Comparison of ENCODE assay signal across 7 mouse cellular contexts in the genomic region with DNA sequence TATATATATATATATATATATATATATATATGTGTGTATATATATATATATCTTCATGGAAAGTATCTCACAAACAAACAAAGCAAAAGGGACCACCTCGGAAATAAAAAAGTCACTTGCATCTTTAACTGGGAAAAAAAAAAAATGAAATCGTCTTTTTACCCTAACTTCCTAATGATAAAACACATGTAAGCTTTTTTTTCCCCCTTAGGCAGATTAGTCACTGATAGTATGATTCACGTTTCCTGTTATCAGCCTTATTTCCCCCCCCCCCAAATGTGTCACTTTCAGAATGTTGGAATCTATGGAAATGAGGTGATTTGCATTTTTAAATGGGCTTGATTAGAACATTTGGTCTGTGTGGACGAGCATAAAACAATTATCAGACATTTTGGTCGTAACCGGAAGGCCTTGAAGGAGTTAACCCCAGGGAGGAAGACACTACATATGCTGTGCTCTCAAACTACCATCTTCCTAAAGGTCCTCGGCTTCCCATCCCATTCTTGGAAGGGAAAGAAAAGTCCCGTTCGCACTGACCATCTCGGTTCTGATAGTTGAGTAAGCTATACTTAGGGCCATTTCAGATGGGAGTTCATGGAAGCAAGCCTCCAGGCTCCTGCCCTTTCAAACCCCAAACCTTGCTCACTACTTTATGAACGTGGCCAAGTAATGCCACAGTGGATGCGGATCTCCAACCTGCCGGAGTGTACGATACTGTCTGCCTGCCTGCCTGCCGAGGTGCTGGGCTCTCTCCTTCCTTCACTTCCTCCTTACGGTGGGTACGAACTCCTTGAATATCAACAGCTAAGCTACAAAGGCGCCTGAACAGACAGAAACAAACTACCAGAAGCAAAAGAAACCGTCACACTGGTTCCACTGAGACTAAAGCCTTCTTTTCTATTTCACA.
DNase-seq lines count a peak whose midpoint lies in the region; ATAC-seq and TF ChIP-seq lines count a peak whose summit lies in the region.

No protein-coding gene starts in this region.

- peak overlapping the region; percentile 81 for H3K9ac ChIP-seq in forebrain, embryonic 13.5 days
- H3K9ac ChIP-seq in limb, embryonic 11.5 days (ENCODE audit: low read length) = peak overlapping the region; percentile 79
- peak overlapping the region; percentile 54; the same call in 1 of the 2 replicates for H3K9ac ChIP-seq in midbrain, postnatal 0 days (replicated peaks; ENCODE audit: low read length, poor library complexity, severe bottlenecking)

- WGBS in forebrain, embryonic 13.5 days = 13% methylated on average over 19 of the region's 19 CpGs
- WGBS in limb, embryonic 11.5 days = 12% methylated on average over 19 of the region's 19 CpGs
- WGBS in midbrain, postnatal 0 days = 18% methylated on average over 19 of the region's 19 CpGs

- no peak overlapping the region for H3K27ac ChIP-seq in forebrain, embryonic 13.5 days
- H3K27ac ChIP-seq in limb, embryonic 11.5 days (replicated peaks; ENCODE audit: low read depth, low read length) = no peak overlapping the region
- peak overlapping the region; percentile 33; the same call in 1 of the 2 replicates for H3K27ac ChIP-seq in midbrain, postnatal 0 days (ENCODE audit: low read depth, low read length)

- H3K36me3 ChIP-seq in E14TG2a.4 (ENCODE audit: insufficient read depth, low read length) = peaks cover 13% of the 10 kb centered on the region
- H3K36me3 ChIP-seq in forebrain, embryonic 13.5 days (ENCODE audit: poor library complexity, severe bottlenecking) = no peaks in the 10 kb centered on the region
- no peaks in the 10 kb centered on the region for H3K36me3 ChIP-seq in limb, embryonic 11.5 days (ENCODE audit: control insufficient read depth, insufficient read depth, low read length)
- H3K36me3 ChIP-seq in midbrain, postnatal 0 days (ENCODE audit: insufficient read depth, low read length) = no peaks in the 10 kb centered on the region

- TF ChIP-seq CTCF in E14TG2a.4 (conservative IDR thresholded peaks at IDR 0.05; ENCODE audit: low read length) = no peak
- no peak for TF ChIP-seq CTCF in midbrain, postnatal 0 days (IDR thresholded peaks at IDR 0.05)

- no peak for ATAC-seq in forebrain, embryonic 13.5 days
- no peak for ATAC-seq in limb, embryonic 11.5 days (ENCODE audit: insufficient number of reproducible peaks, low FRiP score, low TSS enrichment, low read depth)
- no peak for ATAC-seq in midbrain, postnatal 0 days (ENCODE audit: low FRiP score)

- H3K27me3 ChIP-seq in E14TG2a.4 (ENCODE audit: insufficient read depth, low read length) = no peaks in the 10 kb centered on the region
- 0 out of 2 replicates have a peak, but pooled peaks cover 4% of the 10 kb centered on the region for H3K27me3 ChIP-seq in forebrain, embryonic 13.5 days
- H3K27me3 ChIP-seq in limb, embryonic 11.5 days (ENCODE audit: control insufficient read depth, insufficient read depth, low read length) = peaks cover 17% of the 10 kb centered on the region
- H3K27me3 ChIP-seq in midbrain, postnatal 0 days (ENCODE audit: insufficient read depth, low read length) = no peaks in the 10 kb centered on the region

- H3K4me2 ChIP-seq in forebrain, embryonic 13.5 days = peak overlapping the region; percentile 89
- H3K4me2 ChIP-seq in limb, embryonic 11.5 days (ENCODE audit: low read depth, severe bottlenecking) = peak overlapping the region; percentile 96
- H3K4me2 ChIP-seq in midbrain, postnatal 0 days (ENCODE audit: low read depth, low read length, poor library complexity, severe bottlenecking) = peak overlapping the region; percentile 61

- H3K9me3 ChIP-seq in E14TG2a.4 (ENCODE audit: low read length) = no peaks in the 10 kb centered on the region
- no peaks in the 10 kb centered on the region for H3K9me3 ChIP-seq in forebrain, embryonic 13.5 days (replicated peaks)
- H3K9me3 ChIP-seq in limb, embryonic 11.5 days (ENCODE audit: control insufficient read depth, low read length) = no peaks in the 10 kb centered on the region
- no peaks in the 10 kb centered on the region for H3K9me3 ChIP-seq in midbrain, postnatal 0 days (ENCODE audit: low read length)

- peak overlapping the region; percentile 86 for H3K4me3 ChIP-seq in E14TG2a.4 (replicated peaks; ENCODE audit: low read length)
- H3K4me3 ChIP-seq in forebrain, embryonic 13.5 days = peak overlapping the region; percentile 65
- H3K4me3 ChIP-seq in limb, embryonic 11.5 days (ENCODE audit: low read depth, low read length) = peak overlapping the region; percentile 61
- peak overlapping the region; percentile 61 for H3K4me3 ChIP-seq in midbrain, postnatal 0 days (ENCODE audit: low read depth, low read length)

- peaks cover 80% of the 10 kb centered on the region for H3K4me1 ChIP-seq in E14TG2a.4 (replicated peaks; ENCODE audit: low read depth, low read length)
- peaks cover 48% of the 10 kb centered on the region for H3K4me1 ChIP-seq in forebrain, embryonic 13.5 days
- H3K4me1 ChIP-seq in limb, embryonic 11.5 days (ENCODE audit: control insufficient read depth, insufficient read depth, low read length) = peaks cover 9% of the 10 kb centered on the region; the same call in 1 of the 2 replicates
- no peaks in the 10 kb centered on the region for H3K4me1 ChIP-seq in midbrain, postnatal 0 days (ENCODE audit: insufficient read depth, low read length)

- DNase-seq in B cell, adult 2 months = peak; percentile 68 to 70
- no peak for DNase-seq in limb, embryonic 11.5 days (ENCODE audit: low spot score)
- DNase-seq in midbrain, postnatal 0 days (ENCODE audit: low spot score) = no peak
- DNase-seq in right cerebral cortex, postnatal 10 days (ENCODE audit: low spot score in 2 of 2) = no peak
- no peak for DNase-seq in gastrocnemius, postnatal 25 days

Comparison
In these comparisons a context has a peak if more than half of its experiments do, and no peak if none do; other contexts are left out.
1. DNase-seq: peak in B cell, adult 2 months (2 of 2); none in limb, embryonic 11.5 days (single experiment), midbrain, postnatal 0 days (single experiment), right cerebral cortex, postnatal 10 days (0 of 2) and gastrocnemius, postnatal 25 days (single experiment).
2. Peak in every context shown above with its lines, with median percentiles within 50 percentile points of each other: H3K4me3 ChIP-seq, H3K4me2 ChIP-seq and H3K9ac ChIP-seq.